Mouse (Mus musculus) CH12.LX (cell line): ENCODE results near the gene Lhpp. TPM values are rescaled to one million over a fixed set of nuclear protein-coding genes. Genes with fewer than 3 reads are reported as not detected.

Experiments used
- DNase-seq: peaks from one replicate; pipeline ENCODE4 v3.0.0-alpha.2; 2013; ENCODE audit errors: extremely low read depth
- H3K27ac ChIP-seq: 2 replicates; pipeline ENCODE4 v1.5.1; 2012; ENCODE audit warnings: low read depth, mild to moderate bottlenecking, control low read depth, moderate library complexity; ENCODE audit not compliant: insufficient read depth
- H3K27me3 ChIP-seq: replicated peaks from 2 replicates; pipeline ENCODE3; 2012; ENCODE audit warnings: inconsistent platforms
- H3K36me3 ChIP-seq, 2 experiments: replicated peaks in 1 of 2; 2 replicates each; pipeline versions ENCODE3 to v1.6.1; 2012; ENCODE audit warnings: inconsistent platforms in 1 of 2, low read length in 1 of 2, mild to moderate bottlenecking in 1 of 2, mixed read lengths in 1 of 2, moderate library complexity in 1 of 2; ENCODE audit not compliant: control insufficient read depth in 1 of 2, insufficient read depth in 1 of 2
- H3K4me1 ChIP-seq, 2 experiments: 2 replicates each; pipeline ENCODE4 v1.6.1; 2012; ENCODE audit warnings: inconsistent platforms in 1 of 2, moderate library complexity in 1 of 2; ENCODE audit not compliant: insufficient read depth in 2 of 2, control insufficient read depth in 1 of 2
- H3K4me2 ChIP-seq: 2 replicates; pipeline ENCODE4 v1.6.1; 2012; ENCODE audit warnings: low read depth, mild to moderate bottlenecking, control low read depth; ENCODE audit not compliant: poor library complexity, insufficient read depth, severe bottlenecking
- H3K4me3 ChIP-seq, 3 experiments: fragments of 150-350 bp in 1 of 3; sonication (generic) in 1 of 3; replicated peaks in 1 of 3; 2 replicates each; pipeline versions ENCODE3 to v1.5.1; 2011 to 2012; ENCODE audit warnings: low read depth in 2 of 3, low read length in 2 of 3, mild to moderate bottlenecking in 2 of 3, moderate library complexity in 2 of 3, control low read depth in 1 of 3, improper control_type of control experiment in 1 of 3, inconsistent platforms in 1 of 3, mixed read lengths in 1 of 3; ENCODE audit not compliant: poor library complexity in 1 of 3
- H3K79me2 ChIP-seq: replicated peaks from 2 replicates; pipeline ENCODE4 v1.6.1; 2012; ENCODE audit warnings: mild to moderate bottlenecking, moderate library complexity; ENCODE audit not compliant: control insufficient read depth, poor library complexity, insufficient read depth, severe bottlenecking; ENCODE audit errors: extremely low read depth
- H3K9ac ChIP-seq: 2 replicates; pipeline ENCODE4 v1.6.1; 2012; ENCODE audit warnings: low read depth, mild to moderate bottlenecking, control low read depth, moderate library complexity; ENCODE audit not compliant: insufficient read depth
- H3K9me3 ChIP-seq: replicated peaks from 2 replicates; pipeline ENCODE3; 2012; ENCODE audit warnings: low read length, inconsistent platforms, mixed read lengths
- BHLHE40 ChIP-seq: IDR thresholded peaks from 2 replicates; pipeline ENCODE4 v1.6.1; 2011; ENCODE audit warnings: mild to moderate bottlenecking, low read depth, low read length, improper control_type of control experiment
- CTCF ChIP-seq, 2 experiments: IDR thresholded peaks in 1 of 2; conservative IDR thresholded peaks in 1 of 2; 2 replicates each; pipeline ENCODE4 v1.5.1; 2011 to 2012; ENCODE audit warnings: low read depth in 2 of 2, low read length in 2 of 2, improper control_type of control experiment in 1 of 2, inconsistent platforms in 1 of 2, mild to moderate bottlenecking in 1 of 2, moderate library complexity in 1 of 2
- ELF1 ChIP-seq: IDR thresholded peaks from 2 replicates; pipeline ENCODE4 v1.6.1; 2014; ENCODE audit warnings: low read depth, mild to moderate bottlenecking, inconsistent platforms, low read length, improper control_type of control experiment
- EP300 ChIP-seq: IDR thresholded peaks from 2 replicates; pipeline ENCODE4 v1.6.1; 2011; ENCODE audit warnings: low read length, improper control_type of control experiment
- ETS1 ChIP-seq: conservative IDR thresholded peaks from 2 replicates; pipeline ENCODE4 v1.6.1; 2012; ENCODE audit warnings: low read depth, mild to moderate bottlenecking, inconsistent platforms, low read length, improper control_type of control experiment, moderate library complexity
- IRF4 ChIP-seq: IDR thresholded peaks from 2 replicates; pipeline ENCODE4 v1.6.1; 2014; ENCODE audit warnings: low read depth, mild to moderate bottlenecking, inconsistent platforms, low read length, improper control_type of control experiment
- JUND ChIP-seq: conservative IDR thresholded peaks from 2 replicates; pipeline ENCODE4 v1.6.1; 2011; ENCODE audit warnings: low read depth, low read length, improper control_type of control experiment
- MAFK ChIP-seq: IDR thresholded peaks from 2 replicates; pipeline ENCODE4 v1.6.1; 2011; ENCODE audit warnings: low read length, improper control_type of control experiment; ENCODE audit not compliant: insufficient replicate concordance
- MAX ChIP-seq: IDR thresholded peaks from 2 replicates; pipeline ENCODE4 v1.6.1; 2011; ENCODE audit warnings: low read length, improper control_type of control experiment
- RAD21 ChIP-seq: IDR thresholded peaks from 2 replicates; pipeline ENCODE4 v1.6.1; 2011; ENCODE audit warnings: low read depth, mild to moderate bottlenecking, low read length, improper control_type of control experiment, moderate library complexity
- RCOR1 ChIP-seq: conservative IDR thresholded peaks from 2 replicates; pipeline ENCODE4 v1.6.1; 2012; ENCODE audit warnings: low read depth, mild to moderate bottlenecking, inconsistent platforms, low read length, improper control_type of control experiment
- SIN3A ChIP-seq: IDR thresholded peaks from 2 replicates; pipeline ENCODE4 v1.6.1; 2012; ENCODE audit warnings: low read length, improper control_type of control experiment, inconsistent platforms
- SMC3 ChIP-seq: IDR thresholded peaks from 2 replicates; pipeline ENCODE4 v1.6.1; 2011; ENCODE audit warnings: low read depth, low read length, improper control_type of control experiment
- TBP ChIP-seq: conservative IDR thresholded peaks from 2 replicates; pipeline ENCODE4 v1.6.1; 2011; ENCODE audit warnings: low read depth, low read length, improper control_type of control experiment
- TCF12 ChIP-seq: IDR thresholded peaks from 2 replicates; pipeline ENCODE4 v1.6.1; 2014; ENCODE audit warnings: low read depth, mild to moderate bottlenecking, inconsistent platforms, low read length, improper control_type of control experiment
- UBTF ChIP-seq: IDR thresholded peaks from 2 replicates; pipeline ENCODE4 v1.6.1; 2012; ENCODE audit warnings: low read depth, mild to moderate bottlenecking, inconsistent platforms, low read length, improper control_type of control experiment, moderate library complexity
- USF1 ChIP-seq: IDR thresholded peaks from 2 replicates; pipeline ENCODE4 v1.6.1; 2014; ENCODE audit warnings: low read depth, mild to moderate bottlenecking, inconsistent platforms, low read length, improper control_type of control experiment
- USF2 ChIP-seq: conservative IDR thresholded peaks from 2 replicates; pipeline ENCODE4 v1.6.1; 2011; ENCODE audit warnings: low read depth, low read length, improper control_type of control experiment
- ZKSCAN1 ChIP-seq: IDR thresholded peaks from 2 replicates; pipeline ENCODE4 v1.6.1; 2012; ENCODE audit warnings: low read depth, inconsistent platforms, low read length, improper control_type of control experiment, borderline replicate concordance
- ZNF384 ChIP-seq: IDR thresholded peaks from 2 replicates; pipeline ENCODE4 v1.6.1; 2012; ENCODE audit warnings: low read depth, low read length, improper control_type of control experiment, inconsistent platforms
- dilution Hi-C: fragments of 300-500 bp; cut with MboI; formaldehyde crosslinking; loops from 2 replicates; pipeline ENCODE4 v1.14.3; 2020; ENCODE audit warnings: low sequenced_read_pairs; ENCODE audit not compliant: extremely low pct_unique_long_range_greater_than_20kb, extremely low pct_ligation_motif_present
- in situ Hi-C: fragments of 300-500 bp; cut with MboI; formaldehyde crosslinking; loops from 3 replicates; pipeline ENCODE4 v1.14.3; 2019; ENCODE audit warnings: low sequenced_read_pairs, low pct_ligation_motif_present, low pct_unique_long_range_greater_than_20kb, mixed read lengths
- polyA plus RNA-seq: library from polyadenylated mRNA; unstranded; fragments of >175 nt; gene quantifications from 2 replicates; pipeline ENCODE4 v1.2.1, GENCODE M21; 2012; ENCODE audit warnings: low read depth; ENCODE audit not compliant: insufficient read length
- total RNA-seq, 2 experiments: library from RNA; depleted of rRNA; stranded (reverse); fragments of 300-350 nt in 1 of 2; fragments of >200 nt in 1 of 2; gene quantifications; 2 replicates each; pipeline ENCODE4 v1.2.3; 2012 to 2014

Lhpp gene
- total and polyA plus RNA-seq, 3 experiments: 7.8 to 15.4 (median 14.6) TPM

DNA sequence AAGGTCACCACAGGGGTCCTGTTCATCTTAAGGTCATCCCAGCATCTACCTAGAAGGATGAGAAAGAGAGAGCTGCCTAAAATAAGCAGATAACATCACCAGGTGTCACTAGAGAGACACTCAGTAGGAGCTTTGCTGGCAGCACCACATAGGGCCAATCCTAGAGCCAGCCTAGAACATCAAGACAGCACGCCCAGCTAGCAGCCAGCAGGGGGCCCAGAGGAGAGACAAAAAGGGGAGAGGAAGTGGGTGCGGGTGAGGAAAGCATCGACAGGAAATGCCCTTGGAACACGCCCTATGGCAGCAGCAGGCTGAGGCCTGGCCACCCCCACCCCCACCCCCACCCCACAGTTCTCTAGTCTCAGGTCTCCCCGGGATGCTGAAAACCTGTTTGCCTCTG lies 124.7 kb downstream of the Lhpp start (continued):
- 0 out of 2 replicates have a peak, but pooled peaks have one; percentile 53 for TF ChIP-seq MAX
- TF ChIP-seq UBTF: no peak
- TF ChIP-seq CTCF (conservative IDR thresholded peaks at IDR 0.05 in 1 of 2, IDR thresholded peaks at IDR 0.05 in 1 of 2; ENCODE audit: low read depth in 2 of 2, low read length in 2 of 2): peak; percentile 45 to 95; a peak in 2 of 4 replicates
- TF ChIP-seq SIN3A: peak; percentile 76
- TF ChIP-seq ELF1: peak; percentile 81
- TF ChIP-seq EP300: no peak
- TF ChIP-seq USF1: no peak
- no peak for TF ChIP-seq JUND
- no peak for TF ChIP-seq USF2
- peak; percentile 56; the same call in 1 of the 2 replicates for TF ChIP-seq BHLHE40
- peak; percentile 70 for TF ChIP-seq TCF12
- TF ChIP-seq RAD21: peak; percentile 81
- TF ChIP-seq MAFK: no peak
- TF ChIP-seq TBP: no peak
- TF ChIP-seq RCOR1: no peak
- peak; percentile 53 for TF ChIP-seq ETS1
- TF ChIP-seq ZNF384: no peak
- TF ChIP-seq ZKSCAN1: peak; percentile 98
- TF ChIP-seq SMC3: peak; percentile 96
- TF ChIP-seq IRF4: peak; percentile 69; the same call in 1 of the 2 replicates

DNA sequence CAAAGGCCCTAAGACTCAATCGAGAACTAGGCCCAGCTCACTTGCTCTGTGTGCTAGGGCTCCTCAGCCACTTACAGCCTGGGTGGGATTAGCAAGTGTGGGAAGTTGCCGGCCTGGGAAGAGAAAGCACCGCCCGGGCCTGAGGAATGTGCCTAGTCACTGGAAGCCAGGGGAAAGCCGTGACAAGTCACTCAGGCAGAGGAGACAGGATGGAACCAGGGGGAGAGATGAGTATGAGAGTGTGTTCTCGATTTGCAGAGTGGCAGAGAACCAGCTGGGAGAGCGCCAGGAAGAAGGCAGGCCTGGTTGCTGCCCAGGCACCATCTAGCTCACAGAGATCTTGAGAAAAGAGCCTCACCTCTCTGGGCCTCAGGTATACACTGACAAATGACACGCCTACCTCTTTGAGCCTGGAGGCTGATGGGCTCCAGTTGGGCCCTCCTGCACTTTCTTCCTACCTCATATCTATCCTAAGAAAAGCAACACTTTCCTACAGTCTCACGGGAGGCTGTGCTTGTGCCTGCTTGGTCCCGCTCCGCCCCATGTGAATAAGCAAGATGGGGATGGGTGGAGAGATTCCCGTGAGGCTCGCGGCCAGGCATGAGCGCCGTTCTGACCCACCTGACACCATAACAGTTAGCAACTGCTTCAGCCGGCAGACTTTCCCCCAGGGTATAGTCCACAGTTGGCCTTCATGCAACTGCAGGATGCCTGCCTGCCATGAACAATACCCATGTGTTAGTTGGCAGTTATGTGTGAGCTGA lies 125.8 kb downstream of the Lhpp start:
- Histone ChIP-seq H3K27ac (peak overlapping the region; percentile 60), H3K9ac (peak overlapping the region; percentile 67; the same call in 1 of the 2 replicates), H3K9me3 (no peaks in the 10 kb centered on the region), H3K27me3 (no peaks in the 10 kb centered on the region), H3K4me2 (peak overlapping the region; percentile 39; the same call in 1 of the 2 replicates), H3K4me1 (peaks cover 20 to 58% of the 10 kb centered on the region in 2 experiments), H3K36me3 (peaks cover 26 to 78% of the 10 kb centered on the region in 2 experiments), H3K79me2 (no peaks in the 10 kb centered on the region), H3K4me3 (no peak overlapping the region)
- DNase-seq: peak; percentile 24
- in situ Hi-C loops (no loop called here), dilution Hi-C loops (no loop called here)
- TF ChIP-seq BHLHE40 (0 out of 2 replicates have a peak, but pooled peaks have one; percentile 19), CTCF (conservative IDR thresholded peaks at IDR 0.05 in 1 of 2, IDR thresholded peaks at IDR 0.05 in 1 of 2; ENCODE audit: low read depth in 2 of 2, low read length in 2 of 2) (no peak)
